Mouse (Mus musculus): Measurements from ENCODE around the gene Nrip2.

- TF ChIP-seq CTCF (IDR thresholded peaks at IDR 0.05; ENCODE audit: low read depth) (no peak), EP300 (IDR thresholded peaks at IDR 0.05; ENCODE audit: low read depth) (no peak)
Observed at GRCm38 (mm10) chr6:128432356-128432915, 33.3 kb downstream of the Nrip2 start.
